Mouse (Mus musculus) E14TG2a.4 (cell line): Measurements from ENCODE around the gene Prpf19.

ENCODE experiments used
- CTCF ChIP-seq: conservative IDR thresholded peaks from 2 replicates; pipeline ENCODE4 v1.5.1; 2014; ENCODE audit warnings: low read length
- NANOG ChIP-seq: IDR thresholded peaks from 2 replicates; pipeline ENCODE4 v1.6.1; 2014; ENCODE audit warnings: borderline replicate concordance, low read length, mixed read lengths
- POU5F1 ChIP-seq: IDR thresholded peaks from 2 replicates; pipeline ENCODE4 v1.6.1; 2014; ENCODE audit warnings: low read length, borderline replicate concordance

GRCm38 (mm10) chr19:10866351-10866750, 28.7 kb upstream of the Prpf19 start:
- TF ChIP-seq CTCF, result no peak
- no peak for TF ChIP-seq POU5F1
- TF ChIP-seq NANOG, result no peak
